Mouse (Mus musculus) MEL-GATA-1-ER (cell line): Measurements from ENCODE around the gene Ptprcap.

Experiments used
- DNase-seq: peaks from one replicate; pipeline ENCODE4 v3.0.0-alpha.2; 2012; ENCODE audit warnings: low read depth; ENCODE audit errors: extremely low read depth

Ptprcap gene

DNA sequence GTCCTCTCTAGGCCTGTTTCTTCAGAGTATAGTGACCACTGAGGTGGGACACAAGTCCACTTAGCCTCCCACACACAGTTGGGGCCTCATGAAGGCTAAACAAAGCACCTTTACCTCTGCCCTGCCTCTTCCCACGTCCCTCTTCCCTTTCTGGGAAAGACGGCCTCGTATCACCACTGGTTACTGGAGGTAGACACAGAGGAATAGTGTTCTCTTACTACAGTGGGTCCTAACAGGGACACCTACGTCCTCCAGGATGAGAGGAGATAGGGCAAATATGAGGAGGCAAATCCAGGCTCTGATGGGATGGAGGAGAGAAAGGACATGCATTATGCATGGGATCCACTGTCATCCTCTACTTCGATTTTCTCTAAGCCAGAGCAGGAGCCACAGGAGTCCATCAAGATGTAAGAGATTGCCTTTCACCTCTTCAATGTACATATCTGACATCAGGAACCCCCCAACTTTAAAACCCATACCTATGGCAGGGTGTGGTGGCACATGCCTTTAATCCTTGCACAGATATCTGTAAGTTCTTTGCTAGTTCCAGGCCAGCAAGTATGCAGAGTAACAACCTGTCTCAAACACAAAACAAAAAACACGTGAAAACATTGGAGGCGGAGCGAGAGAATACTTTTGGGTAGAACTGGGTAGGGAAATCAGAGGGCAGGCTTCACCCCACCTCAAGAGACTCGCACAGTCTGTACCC lies 5.5 kb upstream of the Ptprcap start:
- no peak for DNase-seq

DNA sequence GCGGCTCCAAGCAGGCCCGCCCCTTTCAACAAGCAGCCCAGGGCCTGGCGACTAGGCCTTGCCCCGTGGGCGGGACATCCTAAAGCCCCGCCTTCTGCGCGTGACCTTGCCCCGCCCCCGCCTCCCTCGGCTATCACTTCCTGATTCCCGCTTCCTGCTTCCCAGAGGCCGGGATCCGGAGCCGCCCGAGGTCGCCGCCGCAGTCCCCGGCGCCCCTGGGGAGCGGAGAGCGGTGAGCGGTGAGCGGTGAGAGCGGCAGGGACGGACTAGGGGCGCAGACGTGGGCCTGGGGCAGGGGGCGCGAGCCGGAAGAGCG lies 5.0 kb upstream of the Ptprcap start, which contains the start of gene Coro1b:
Coro1b (plus strand) TSS at position 129 of the 316 bp plus-strand sequence.
- DNase-seq, result peak; percentile 66

DNA sequence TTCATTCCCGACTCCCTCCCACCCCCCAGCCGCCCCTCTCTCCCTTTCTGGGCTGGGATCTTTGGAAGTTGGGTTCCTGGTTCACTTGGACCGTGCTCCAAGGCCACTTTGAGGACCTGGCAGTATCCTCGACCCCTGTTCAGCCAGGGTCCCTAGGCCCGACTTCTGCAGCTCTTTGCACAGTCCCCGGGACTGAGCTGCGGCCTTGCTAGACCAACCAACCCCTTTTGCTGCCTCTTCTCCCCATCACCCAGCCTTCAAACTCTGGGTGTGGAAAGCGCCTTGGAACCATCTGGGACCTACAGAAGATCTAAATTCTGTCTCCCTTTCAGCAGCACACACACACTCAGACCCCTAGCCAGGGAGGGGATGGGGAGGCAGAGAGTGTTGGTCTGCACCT lies 4.6 kb upstream of the Ptprcap start:
- DNase-seq, result no peak

GRCm38 (mm10) chr19:4149283-4149682 lies 4.1 kb upstream of the Ptprcap start:
- no peak for DNase-seq

GRCm38 (mm10) chr19:4149764-4150461 lies 3.5 kb upstream of the Ptprcap start:
- no peak for DNase-seq

DNA sequence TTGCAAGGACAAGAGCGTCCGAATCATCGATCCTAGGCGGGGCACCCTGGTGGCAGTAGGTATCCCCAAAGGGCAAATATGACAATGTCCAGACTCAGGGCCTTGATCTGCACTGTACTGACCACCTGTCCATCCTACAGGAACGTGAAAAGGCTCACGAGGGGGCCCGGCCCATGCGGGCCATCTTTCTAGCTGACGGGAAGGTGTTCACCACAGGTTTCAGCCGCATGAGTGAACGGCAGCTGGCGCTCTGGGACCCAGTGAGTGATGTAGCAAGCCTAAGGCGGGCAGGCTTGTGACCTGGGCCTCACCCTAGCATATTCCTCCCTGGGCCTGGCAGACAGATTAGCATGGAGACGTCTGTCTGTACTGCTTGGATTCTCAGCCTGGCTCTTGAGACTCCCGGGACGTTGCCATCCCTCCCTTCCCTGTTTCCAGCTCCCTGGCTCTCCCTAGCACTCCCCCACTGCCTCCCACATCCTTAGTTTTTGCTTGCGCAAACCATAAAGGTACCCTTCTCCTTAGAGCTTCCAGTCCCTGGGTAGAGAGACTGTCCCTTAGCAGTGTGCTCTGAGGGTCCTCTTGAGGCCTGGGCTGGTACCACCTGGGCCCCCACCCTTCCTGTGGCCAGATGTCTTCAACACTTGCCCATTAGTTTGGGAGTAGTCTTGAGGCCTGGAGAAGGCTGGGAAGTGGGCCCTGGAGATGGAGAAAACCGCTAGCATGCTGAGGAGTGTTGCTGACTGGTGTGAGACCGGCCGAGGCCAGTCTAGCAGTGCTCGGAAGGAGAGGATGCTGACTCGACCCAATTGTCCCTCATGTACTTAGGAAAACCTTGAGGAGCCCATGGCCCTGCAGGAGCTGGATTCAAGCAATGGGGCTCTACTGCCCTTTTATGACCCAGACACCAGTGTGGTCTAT lies 2.6 kb upstream of the Ptprcap start:
- DNase-seq, result no peak

- DNase-seq, result no peak
Measured at GRCm38 (mm10) chr19:4151488-4151860, 1.9 kb upstream of the Ptprcap start.

GRCm38 (mm10) chr19:4151898-4152297 lies 1.5 kb upstream of the Ptprcap start:
- no peak for DNase-seq

GRCm38 (mm10) chr19:4152445-4153231 lies 766 bp upstream of the Ptprcap start:
- no peak for DNase-seq

DNA sequence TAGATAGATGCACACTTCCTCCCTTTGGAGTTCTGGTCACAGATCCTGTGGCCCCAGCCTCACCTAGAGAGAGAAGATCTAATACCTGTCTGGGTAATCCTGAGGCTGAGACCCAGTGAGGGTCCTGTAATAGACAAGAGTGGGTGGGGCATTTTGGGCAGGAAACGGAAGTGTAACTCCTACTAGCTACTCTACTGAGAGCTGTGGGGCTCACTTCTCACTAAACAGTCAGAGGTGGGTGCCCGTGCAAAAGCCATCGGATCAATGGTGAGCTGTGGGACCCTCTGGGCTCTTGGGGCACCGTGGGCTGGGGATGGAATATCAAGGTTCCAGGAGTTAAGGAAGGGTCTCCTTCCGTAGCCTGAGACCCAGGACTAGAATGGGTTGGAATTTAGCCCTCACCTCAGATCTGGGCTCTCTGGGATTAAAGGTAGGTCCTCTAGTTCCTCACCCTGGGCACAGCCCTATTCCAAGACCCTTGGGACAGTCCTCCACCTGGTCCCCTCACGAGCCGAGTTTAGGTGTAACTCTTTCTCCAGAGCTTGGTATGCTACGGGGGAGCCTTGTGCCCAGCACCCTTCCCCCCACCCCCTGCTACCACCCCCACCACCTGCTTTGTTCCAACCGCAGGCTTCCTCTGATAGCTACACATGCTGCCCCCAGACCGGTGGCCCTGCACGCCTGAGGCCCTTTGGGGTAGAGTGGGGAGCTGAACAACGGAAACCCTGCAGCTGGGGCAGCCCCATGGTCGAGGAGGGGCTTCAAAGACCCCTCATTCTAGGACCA lies 1.2 kb downstream of the Ptprcap start:
- DNase-seq, result no peak

GRCm38 (mm10) chr19:4155223-4156072 lies 2.0 kb downstream of the Ptprcap start:
- DNase-seq, result no peak

- DNase-seq, result no peak
Measured at GRCm38 (mm10) chr19:4156073-4156579, 2.7 kb downstream of the Ptprcap start.

DNA sequence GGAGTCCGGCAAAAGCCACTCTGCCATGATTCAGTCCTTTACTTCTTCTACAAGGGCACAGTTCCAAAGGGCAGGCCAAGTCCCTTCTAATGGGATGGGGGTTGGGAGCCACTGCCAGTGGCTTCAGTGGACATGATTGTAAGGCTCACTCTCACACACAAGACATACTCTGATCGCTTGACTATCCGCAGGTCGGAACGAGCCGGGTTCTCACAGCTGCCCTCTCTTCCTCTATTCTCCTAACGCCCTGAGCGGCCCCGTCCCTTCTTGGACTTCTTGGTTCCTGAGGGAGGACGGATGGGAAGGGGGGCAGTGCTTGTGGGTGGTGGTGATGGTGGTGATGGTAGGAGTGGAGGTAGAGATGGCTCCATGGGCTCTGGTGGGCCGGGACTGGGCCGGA lies 3.4 kb downstream of the Ptprcap start:
- no peak for DNase-seq

DNA sequence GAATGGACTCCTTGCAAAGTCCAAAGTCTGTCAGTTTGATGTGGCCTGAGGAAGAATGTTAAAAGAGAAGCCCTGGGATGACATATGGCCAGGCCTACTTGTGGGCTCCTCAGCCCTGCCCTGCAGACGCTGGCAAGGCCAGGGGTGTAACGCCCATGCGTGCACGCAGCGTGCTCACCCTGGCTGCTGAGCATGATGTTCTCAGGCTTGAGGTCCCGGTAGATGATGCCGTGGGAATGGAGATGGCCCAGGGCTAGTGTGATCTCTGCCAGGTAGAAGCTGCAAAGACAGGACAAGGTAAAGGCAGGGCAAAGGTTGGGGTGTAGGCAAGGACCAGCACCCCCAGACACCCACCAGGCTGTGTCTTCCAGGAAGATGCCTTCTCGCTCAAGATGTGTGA lies 5.6 kb downstream of the Ptprcap start:
- no peak for DNase-seq

- peak; percentile 95 for DNase-seq
Measured at GRCm38 (mm10) chr19:4162646-4163542, 9.5 kb downstream of the Ptprcap start, which contains the start of gene Rps6kb2. Gene Rps6kb2, minus strand, starts transcription at chr19:4163354.

- DNase-seq, result no peak
Measured at GRCm38 (mm10) chr19:4163543-4163887, 10.1 kb downstream of the Ptprcap start.

- DNase-seq, result no peak
Measured at GRCm38 (mm10) chr19:4164100-4164499, 10.7 kb downstream of the Ptprcap start.

GRCm38 (mm10) chr19:4164721-4165120 lies 11.3 kb downstream of the Ptprcap start:
- DNase-seq, result no peak
